Mouse (Mus musculus) Patski (cell line): ENCODE results near the gene Tcf15. TPM values are rescaled to one million over a fixed set of nuclear protein-coding genes. Genes with fewer than 3 reads are reported as not detected.

Experiments
- ATAC-seq: fragments of 100-300 bp; one replicate; pipeline ENCODE4 v1.8.0; 2021
- CTCF ChIA-PET: fragments of 350-600 bp; sonication (Branson Sonifier 250); formaldehyde crosslinking; loops from one replicate; lab custom pipeline; 2022; ENCODE audit warnings: inconsistent platforms; lab: Charles Lee
- POLR2A ChIA-PET: fragments of 350-600 bp; sonication (Branson Sonifier 250); formaldehyde crosslinking; loops from one replicate; lab custom pipeline; 2022; ENCODE audit warnings: antibody characterized with exemption, inconsistent platforms; lab: Charles Lee
- DNase-seq: peaks from one replicate; pipeline ENCODE4 v3.0.0-alpha.2; 2011; ENCODE audit warnings: low read depth, low spot score
- H3K27me3 ChIP-seq: fragments of 371-371 bp; one replicate; pipeline ENCODE4 v1.5.1; 2021
- CTCF ChIP-seq: fragments of 100-300 bp; IDR thresholded peaks from one replicate; pipeline ENCODE4 v1.5.1; 2021
- in situ Hi-C: fragments of 300-500 bp; cut with MboI; formaldehyde crosslinking; loops from 3 replicates; pipeline ENCODE4 v1.11.1; 2018; ENCODE audit warnings: low pct_unique_long_range_greater_than_20kb, mixed read lengths
- polyA plus RNA-seq: library from polyadenylated mRNA; unstranded; gene quantifications from one replicate; pipeline ENCODE4 v1.2.3, GENCODE M21; 2021

Tcf15 gene
- polyA plus RNA-seq, 1 experiment from 2014 or later, result not detected

DNA sequence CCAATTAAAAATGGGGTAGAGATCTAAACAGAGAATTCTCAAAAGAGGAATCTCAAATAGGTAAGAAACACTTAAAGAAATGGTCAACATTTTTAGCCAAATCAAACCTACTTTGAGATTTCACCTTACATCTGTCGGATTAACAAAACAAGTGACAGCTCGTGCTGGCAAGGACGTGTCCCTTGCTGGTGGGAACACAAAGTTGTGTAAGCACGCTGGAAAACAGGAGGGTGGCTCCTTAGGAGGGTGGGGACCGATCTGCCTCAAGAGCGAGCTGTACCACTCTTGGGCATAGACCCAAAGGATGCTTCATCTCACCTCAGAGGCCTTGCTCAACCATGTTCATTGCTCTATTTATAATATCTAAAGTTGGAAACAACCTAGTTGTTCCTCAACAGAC is 22.9 kb downstream of the Tcf15 start:
- POLR2A ChIA-PET, result no interaction called here
- in situ Hi-C loops, result no loop called here
- CTCF ChIA-PET, result no interaction called here
- no peak for TF ChIP-seq CTCF
- no peak for DNase-seq
- H3K27me3 ChIP-seq, result peaks cover 12% of the 10 kb centered on the region
- no peak for ATAC-seq

DNA sequence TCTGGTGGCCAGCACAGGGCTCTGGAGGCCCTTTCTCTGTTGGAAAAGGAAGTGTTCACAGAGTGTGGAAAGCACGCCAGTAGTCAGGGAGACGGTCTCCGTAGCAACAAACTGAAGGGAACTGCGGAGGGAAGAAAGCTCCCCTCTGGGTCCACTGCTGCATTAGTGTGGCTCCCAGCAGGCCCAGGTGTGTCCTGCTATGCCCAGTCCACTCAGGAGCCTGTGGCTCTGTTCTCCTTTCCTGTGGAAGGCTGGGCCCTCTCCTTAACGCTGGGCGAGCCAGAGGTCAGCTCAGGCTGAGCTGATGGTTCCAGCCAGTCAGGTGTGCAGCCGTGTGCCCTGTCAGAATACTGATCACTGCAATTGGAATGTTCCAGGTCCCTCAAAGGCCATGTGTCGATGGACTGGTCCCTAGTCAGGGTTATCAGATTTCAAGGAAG is 24.5 kb downstream of the Tcf15 start:
- TF ChIP-seq CTCF, result no peak
- in situ Hi-C loops, result no loop called here
- peaks cover 8% of the 10 kb centered on the region for H3K27me3 ChIP-seq
- ChIA-PET CTCF (no interaction called here), POLR2A (no interaction called here)
- ATAC-seq, result no peak
- no peak for DNase-seq

DNA sequence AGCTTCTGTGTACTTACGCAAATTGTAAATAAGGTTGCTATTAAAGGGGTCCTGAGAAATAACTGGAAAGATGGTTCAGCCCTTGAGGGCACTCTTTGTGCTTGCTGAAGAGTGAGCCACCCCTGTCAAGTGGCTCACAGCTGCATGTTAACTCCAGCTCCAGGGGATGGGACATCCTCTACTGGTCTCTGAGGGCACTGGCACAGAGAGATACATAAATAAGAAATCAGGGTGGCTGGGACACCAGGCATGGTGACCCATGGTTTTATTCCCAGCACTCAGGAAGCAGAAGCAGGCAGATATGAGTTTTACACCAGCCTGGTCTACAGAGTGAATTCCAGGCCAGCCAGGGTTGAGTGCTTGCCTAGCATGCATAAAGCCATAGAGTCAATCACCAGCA is 26.0 kb downstream of the Tcf15 start:
- ATAC-seq (no peak), DNase-seq (no peak)
- ChIA-PET CTCF (no interaction called here), POLR2A (no interaction called here)
- no peak for TF ChIP-seq CTCF
- H3K27me3 ChIP-seq, result no peaks in the 10 kb centered on the region
- in situ Hi-C loops, result no loop called here

DNA sequence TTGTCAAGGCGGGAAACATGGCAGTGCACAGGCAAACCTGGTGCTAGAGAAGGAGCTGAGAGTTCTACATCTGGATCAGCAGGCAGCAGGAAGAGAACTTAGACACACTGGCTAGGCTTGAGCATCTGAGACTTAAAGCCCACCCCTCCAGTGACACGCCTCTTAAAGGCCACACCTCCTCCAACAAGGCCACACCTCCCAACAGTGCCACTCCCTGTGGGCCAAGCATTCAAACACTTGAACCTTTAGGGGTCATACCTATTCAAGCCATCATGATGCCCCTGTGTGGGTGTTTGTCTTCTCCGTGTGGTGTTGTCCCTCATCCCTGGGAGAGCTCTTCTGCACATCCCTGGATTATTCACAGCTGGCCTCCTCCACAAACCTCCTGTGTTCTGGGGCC is 31.5 kb downstream of the Tcf15 start:
- in situ Hi-C loops, result no loop called here
- ChIA-PET CTCF (no interaction called here), POLR2A (no interaction called here)
- H3K27me3 ChIP-seq, result peaks cover 3% of the 10 kb centered on the region
- no peak for TF ChIP-seq CTCF
- no peak for DNase-seq
- no peak for ATAC-seq

DNA sequence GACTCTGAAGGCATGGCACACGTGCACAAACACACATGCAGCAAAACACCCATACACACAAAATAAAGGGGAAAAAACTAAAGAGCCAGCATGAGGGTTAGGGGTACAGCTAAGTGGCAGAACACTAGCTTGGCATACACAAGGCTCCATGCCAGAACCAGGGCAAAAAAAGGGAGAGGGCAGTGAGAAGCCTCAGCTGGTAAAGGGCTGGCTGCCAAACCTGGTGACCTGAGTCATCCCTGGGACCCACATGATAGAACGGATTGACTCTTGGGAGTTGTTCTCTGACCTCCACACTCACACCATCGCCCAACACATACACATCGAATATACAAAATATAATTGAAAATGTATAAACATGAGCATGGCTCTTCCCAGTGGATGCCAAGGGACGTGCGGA is 33.3 kb downstream of the Tcf15 start:
- DNase-seq, result no peak
- ChIA-PET POLR2A (no interaction called here), CTCF (no interaction called here)
- no peak for TF ChIP-seq CTCF
- peaks cover 3% of the 10 kb centered on the region for H3K27me3 ChIP-seq
- in situ Hi-C loops, result no loop called here
- no peak for ATAC-seq

DNA sequence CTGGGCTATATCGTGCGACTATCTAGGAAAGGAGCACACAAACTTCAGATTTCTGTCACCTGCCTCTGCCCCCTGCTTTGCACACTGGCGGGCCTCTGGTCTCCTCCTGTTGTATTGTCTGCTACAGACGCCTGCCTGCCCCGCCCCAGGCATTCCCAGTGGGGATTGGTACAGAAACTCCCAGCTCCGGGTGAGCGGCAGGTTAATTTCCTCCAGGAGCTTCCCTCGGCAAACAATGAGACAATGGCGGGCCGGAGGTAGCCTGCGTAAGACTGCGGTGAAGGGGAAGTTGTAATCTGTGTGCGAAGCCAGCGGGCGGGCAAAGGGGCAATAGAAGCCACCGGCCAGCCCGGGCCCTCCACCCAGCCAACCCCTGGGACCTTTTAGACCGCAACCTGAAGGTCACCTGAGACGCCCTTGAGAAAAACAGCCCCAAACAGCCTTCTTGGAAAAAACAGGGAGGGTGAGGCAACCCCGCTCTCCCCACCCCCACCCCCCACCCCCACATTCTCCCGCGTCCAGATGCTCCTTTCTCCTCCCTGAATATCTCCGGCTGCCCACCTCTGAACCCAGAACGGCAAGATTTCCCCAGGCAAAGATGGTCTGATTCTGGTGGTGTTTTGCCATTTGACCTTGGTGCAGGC is 33.9 kb downstream of the Tcf15 start:
- ChIA-PET POLR2A (no interaction called here), CTCF (no interaction called here)
- no peak for TF ChIP-seq CTCF
- DNase-seq (no peak), ATAC-seq (no peak)
- in situ Hi-C loops, result no loop called here
- peaks cover 3% of the 10 kb centered on the region for H3K27me3 ChIP-seq

DNA sequence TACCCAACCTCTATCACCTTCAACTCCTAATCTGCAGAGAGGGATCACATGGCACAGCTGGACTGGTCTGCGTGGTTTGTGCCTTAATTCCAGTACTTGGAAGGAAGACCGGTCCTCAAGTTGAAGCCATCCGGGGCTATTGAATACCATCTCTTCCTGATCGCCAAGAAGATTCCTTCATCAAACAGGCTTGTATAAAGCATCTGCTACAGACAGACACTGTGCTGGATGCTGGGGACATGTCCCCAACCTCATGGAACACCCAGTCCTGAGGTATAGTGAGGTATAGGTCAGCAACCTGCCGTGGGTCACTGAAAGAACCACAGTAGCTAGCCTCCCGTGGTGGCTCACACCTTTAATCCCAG is 34.4 kb downstream of the Tcf15 start:
- ATAC-seq (no peak), DNase-seq (no peak)
- peaks cover 3% of the 10 kb centered on the region for H3K27me3 ChIP-seq
- in situ Hi-C loops, result no loop called here
- ChIA-PET POLR2A (no interaction called here), CTCF (no interaction called here)
- no peak for TF ChIP-seq CTCF

DNA sequence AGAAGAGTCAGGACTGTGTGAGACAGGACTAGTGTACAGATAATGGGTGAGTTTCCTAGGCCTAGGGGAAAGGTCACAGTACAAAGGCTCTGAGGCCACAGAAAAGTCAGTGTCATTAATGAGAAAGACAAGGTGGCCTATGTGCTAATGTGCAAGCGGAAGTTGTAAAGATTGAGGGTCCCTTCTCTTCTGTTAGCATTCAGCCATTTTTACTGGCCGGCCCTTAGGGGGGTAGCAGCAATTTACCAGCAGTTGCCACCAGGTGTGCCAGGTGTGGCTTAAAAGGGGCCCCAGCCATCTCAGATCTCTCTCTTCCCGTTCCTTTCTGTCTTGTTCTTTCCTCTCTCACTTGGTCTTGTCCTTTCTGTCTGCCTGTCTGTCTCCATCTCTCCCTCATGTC is 35.0 kb downstream of the Tcf15 start:
- TF ChIP-seq CTCF, result no peak
- CTCF ChIA-PET, result no interaction called here
- DNase-seq, result no peak

DNA sequence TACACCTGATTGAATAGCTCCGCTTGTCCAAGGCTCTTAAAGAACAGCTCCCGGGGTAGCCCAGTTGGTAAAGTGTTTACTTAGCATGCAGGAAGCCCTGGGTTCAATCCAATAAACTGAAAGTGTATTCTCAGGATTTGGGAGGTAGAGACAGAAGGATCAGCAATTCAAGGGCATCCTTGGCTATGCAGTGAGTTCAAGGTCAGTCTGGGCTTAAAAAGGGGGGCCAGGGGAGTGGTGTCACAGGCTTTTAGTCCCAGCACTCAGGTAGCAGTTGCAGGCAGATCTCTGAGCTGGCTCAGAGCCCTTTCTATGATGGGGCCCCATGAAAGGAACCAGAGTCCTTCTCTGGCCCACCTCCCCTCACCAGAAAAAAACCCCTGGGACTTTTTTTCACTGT is 35.9 kb downstream of the Tcf15 start:
- ATAC-seq (no peak), DNase-seq (no peak)
- H3K27me3 ChIP-seq, result peaks cover 3% of the 10 kb centered on the region
- in situ Hi-C loops, result no loop called here
- ChIA-PET CTCF (interaction anchor here (0.7 kb wide), 1 partner anchor 350 kb away, joined by 3 read pairs; no protein-coding TSS in a partner anchor), POLR2A (no interaction called here)
- TF ChIP-seq CTCF, result no peak

More for the DNA sequence above, 35.0 kb downstream of the Tcf15 start:
- POLR2A ChIA-PET, result no interaction called here
- in situ Hi-C loops, result no loop called here
- no peak for ATAC-seq
- H3K27me3 ChIP-seq, result peaks cover 3% of the 10 kb centered on the region

DNA sequence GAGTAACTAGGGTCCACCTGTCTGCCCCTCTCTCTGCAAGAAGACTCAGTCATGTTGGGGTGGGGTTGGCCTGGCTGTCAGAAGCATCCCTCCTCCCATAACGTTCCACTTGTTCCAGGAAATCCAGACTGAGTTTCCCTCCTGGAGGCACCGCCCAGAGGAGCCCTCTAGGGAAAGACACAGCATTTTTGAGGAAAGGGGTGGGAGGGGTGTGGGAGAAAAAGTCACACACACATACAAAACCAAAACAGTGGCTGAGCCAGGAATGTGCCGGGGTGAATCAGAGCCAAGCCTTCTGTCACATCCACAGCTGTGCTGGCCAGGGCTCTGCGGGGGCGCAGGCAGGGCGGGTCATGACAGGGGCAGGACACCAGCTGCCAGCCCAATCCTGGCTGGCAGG is 37.0 kb downstream of the Tcf15 start:
- ChIA-PET POLR2A (no interaction called here), CTCF (interaction anchor here (1.2 kb wide), 1 partner anchor 91 kb away, joined by 4 read pairs; no protein-coding TSS in a partner anchor)
- TF ChIP-seq CTCF, result no peak
- H3K27me3 ChIP-seq, result peaks cover under 1% of the 10 kb centered on the region
- peak; percentile 10 for DNase-seq
- peak; percentile 62 for ATAC-seq
- in situ Hi-C loops, result no loop called here

DNA sequence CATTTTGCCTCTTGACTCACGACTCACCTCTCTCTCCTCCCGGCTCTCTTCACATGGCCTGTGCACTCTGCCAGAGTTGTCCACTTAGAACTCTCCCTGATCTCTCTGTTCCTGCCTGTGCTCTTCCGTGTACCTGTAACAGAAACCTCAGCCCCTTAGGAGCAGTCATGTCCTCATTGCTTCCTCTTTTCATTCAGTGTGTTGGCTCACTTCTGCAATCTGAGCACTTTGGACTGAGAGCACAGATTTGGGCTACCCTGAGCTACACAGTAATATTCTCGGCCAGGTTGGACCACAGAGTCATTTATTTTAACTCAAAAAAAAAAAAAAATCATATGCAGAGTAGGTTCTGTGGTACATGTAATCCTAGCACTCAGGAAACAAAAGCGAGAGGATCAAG is 43.8 kb downstream of the Tcf15 start:
- ChIA-PET CTCF (no interaction called here), POLR2A (no interaction called here)
- ATAC-seq, result no peak
- in situ Hi-C loops, result no loop called here
- DNase-seq, result no peak
- TF ChIP-seq CTCF, result no peak
- H3K27me3 ChIP-seq, result peaks cover 4% of the 10 kb centered on the region

DNA sequence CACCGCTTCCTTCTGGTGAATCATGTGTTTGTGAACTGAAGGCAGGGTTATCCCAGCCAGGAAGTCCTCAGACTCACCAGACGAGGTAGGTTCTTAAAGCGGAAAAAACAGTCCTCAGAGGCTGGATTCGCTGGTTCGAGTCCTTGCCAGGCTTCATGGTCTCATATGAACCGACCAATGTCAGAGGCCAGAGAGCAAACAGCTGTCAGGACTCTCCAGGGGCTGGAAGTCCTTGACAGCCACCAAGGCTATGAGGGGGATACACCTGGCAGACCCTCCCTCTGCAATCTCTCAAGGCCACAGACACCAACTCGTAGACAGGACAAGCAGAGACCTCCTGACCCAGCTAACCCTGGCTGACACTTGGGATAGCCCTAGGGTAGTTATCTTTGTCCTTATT is 45.9 kb downstream of the Tcf15 start:
- POLR2A ChIA-PET, result no interaction called here
- DNase-seq, result no peak
- CTCF ChIA-PET, result no interaction called here
- H3K27me3 ChIP-seq, result peaks cover 4% of the 10 kb centered on the region
- no peak for TF ChIP-seq CTCF
- no peak for ATAC-seq
- in situ Hi-C loops, result no loop called here
